Comparison of ENCODE assay signal across 9 mouse cellular contexts in the genomic region with DNA sequence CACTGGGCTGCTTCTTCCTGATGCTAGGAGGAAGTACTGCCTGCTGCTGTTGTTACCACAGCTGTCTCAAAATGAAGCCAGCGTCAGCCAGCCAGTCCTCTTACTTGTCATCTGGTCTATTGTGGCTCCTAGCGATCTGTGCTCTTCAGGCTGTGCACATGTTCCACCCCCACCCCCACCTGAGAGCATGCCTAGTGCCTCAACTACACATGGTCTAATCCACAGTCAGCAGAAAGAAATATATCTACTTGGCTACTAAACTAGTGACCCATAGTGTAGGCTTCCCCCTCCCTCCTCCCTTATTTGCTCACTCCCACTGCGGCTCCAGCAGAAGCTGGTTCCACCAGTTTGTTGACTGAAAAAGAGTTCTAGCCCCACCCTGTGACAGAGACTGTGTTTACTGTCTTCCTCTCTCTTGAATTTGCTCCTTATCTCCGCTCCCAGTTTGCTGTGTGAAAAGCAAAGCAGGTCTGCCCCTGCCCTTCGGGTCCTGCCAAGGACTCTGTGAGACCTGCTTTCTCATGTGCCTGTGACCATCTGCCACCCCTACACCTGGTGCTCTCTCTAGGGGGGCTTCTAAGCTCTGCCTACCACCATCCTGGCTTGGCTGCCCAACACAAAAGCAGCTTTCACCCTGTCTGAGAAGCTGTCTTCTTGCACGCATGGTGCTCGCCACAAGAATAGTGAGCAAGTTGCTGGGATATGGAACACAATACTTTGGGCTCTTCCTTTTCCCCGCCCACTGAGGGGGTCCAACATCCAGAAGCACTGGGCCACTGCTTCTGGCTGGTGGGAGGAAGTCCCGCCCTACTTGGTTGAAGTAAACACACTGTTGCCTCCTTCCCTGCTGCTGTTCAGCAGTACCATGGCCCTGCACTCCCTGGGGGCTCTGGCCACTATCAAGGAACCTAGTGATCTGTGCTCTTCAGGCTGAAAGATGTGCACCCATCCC. TPM values are rescaled to one million over a fixed set of nuclear protein-coding genes. Genes with fewer than 3 reads are reported as not detected.
DNase-seq lines count a peak whose midpoint lies in the region; ATAC-seq lines count a peak whose summit lies in the region.
"Had no signal": no experiment of that assay in that cellular context is flagged by ENCODE, and none has a peak within 500 bp of the region (broad histone marks: within the 10 kb centered on the region; RNA-seq: fewer than 3 reads in every experiment).

No protein-coding gene starts in this region.

- no peak for DNase-seq in kidney, adult 18-20 months
- peak; percentile 80 for DNase-seq in cerebellum, adult 11-12 months
- no peak for DNase-seq in layer of hippocampus, postnatal 25 days (ENCODE audit: extremely low spot score in 1 of 2, low spot score in 1 of 2)
- no peak for DNase-seq in spleen, postnatal 4 days (ENCODE audit: low spot score in 2 of 2)

- peak; percentile 83 for ATAC-seq in kidney, embryonic 15.5 days (replicated peaks; ENCODE audit: low FRiP score)
- ATAC-seq in hindbrain, embryonic 12.5 days (ENCODE audit: low FRiP score) = peak; percentile 46
- 0 out of 2 replicates have a peak, but pooled peaks have one; percentile 48 for ATAC-seq in midbrain, embryonic 15.5 days (replicated peaks)
- no peak for ATAC-seq in erythroid progenitor cell, adult 5-6 weeks (replicated peaks; ENCODE audit: low FRiP score, poor library complexity, severe bottlenecking)

- H3K4me1 ChIP-seq in kidney, embryonic 15.5 days = no peaks in the 10 kb centered on the region
- no peaks in the 10 kb centered on the region for H3K4me1 ChIP-seq in hindbrain, embryonic 12.5 days
- H3K4me1 ChIP-seq in midbrain, embryonic 15.5 days = no peaks in the 10 kb centered on the region

- H3K27me3 ChIP-seq in kidney, embryonic 15.5 days = no peaks in the 10 kb centered on the region
- no peaks in the 10 kb centered on the region for H3K27me3 ChIP-seq in hindbrain, embryonic 12.5 days
- H3K27me3 ChIP-seq in midbrain, embryonic 15.5 days (replicated peaks) = no peaks in the 10 kb centered on the region

- H3K36me3 ChIP-seq in kidney, embryonic 15.5 days = no peaks in the 10 kb centered on the region
- H3K36me3 ChIP-seq in hindbrain, embryonic 12.5 days = no peaks in the 10 kb centered on the region
- H3K36me3 ChIP-seq in midbrain, embryonic 15.5 days (replicated peaks) = no peaks in the 10 kb centered on the region

- H3K9ac ChIP-seq in kidney, embryonic 15.5 days = no peak overlapping the region
- H3K9ac ChIP-seq in hindbrain, embryonic 12.5 days = no peak overlapping the region
- H3K9ac ChIP-seq in midbrain, embryonic 15.5 days = no peak overlapping the region

- peak overlapping the region; percentile 43 for H3K4me2 ChIP-seq in kidney, embryonic 15.5 days
- peak overlapping the region; percentile 38 for H3K4me2 ChIP-seq in hindbrain, embryonic 12.5 days (replicated peaks)
- peak overlapping the region; percentile 25 for H3K4me2 ChIP-seq in midbrain, embryonic 15.5 days

- WGBS in kidney, embryonic 15.5 days = 55% methylated on average over 9 of the region's 9 CpGs
- WGBS in hindbrain, embryonic 12.5 days = 53% methylated on average over 9 of the region's 9 CpGs
- WGBS in midbrain, embryonic 15.5 days = 59% methylated on average over 9 of the region's 9 CpGs

- H3K27ac ChIP-seq in kidney, embryonic 15.5 days = no peak overlapping the region
- H3K27ac ChIP-seq in hindbrain, embryonic 12.5 days = 0 out of 2 replicates have a peak overlapping the region, but pooled peaks have one; percentile 30
- H3K27ac ChIP-seq in midbrain, embryonic 15.5 days = no peak overlapping the region
- H3K27ac ChIP-seq: macrophage had no signal

- peak overlapping the region; percentile 18 for H3K4me3 ChIP-seq in kidney, embryonic 15.5 days (replicated peaks)
- no peak overlapping the region for H3K4me3 ChIP-seq in hindbrain, embryonic 12.5 days
- H3K4me3 ChIP-seq in midbrain, embryonic 15.5 days = no peak overlapping the region

- no peaks in the 10 kb centered on the region for H3K9me3 ChIP-seq in kidney, embryonic 15.5 days (replicated peaks)
- no peaks in the 10 kb centered on the region for H3K9me3 ChIP-seq in hindbrain, embryonic 12.5 days (replicated peaks)
- H3K9me3 ChIP-seq in midbrain, embryonic 15.5 days = no peaks in the 10 kb centered on the region

RNA-seq across cellular contexts. Expression of a gene that starts 14.0 kb away (rescaled TPM):
- polyA plus RNA-seq in kidney, embryonic 15.5 days (2015; fragmentation: Nextera tagmentation; extraction: Ambion mirVana) = 0.87 and 1.8 TPM in 2 replicates
- polyA plus RNA-seq in hindbrain, embryonic 12.5 days (2016; fragmentation: Nextera tagmentation; extraction: Ambion mirVana) = 1.1 and 2.6 TPM in 2 replicates
- polyA plus RNA-seq in midbrain, embryonic 15.5 days (2015; fragmentation: Nextera tagmentation; extraction: Ambion mirVana) = 4.9 and 5.1 TPM in 2 replicates
- total RNA-seq in layer of hippocampus, postnatal 25 days (2021) = 1 to 10 TPM; 2.2 to 2.8 TPM
- total RNA-seq in erythroid progenitor cell, adult 5-6 weeks (2015; ENCODE audit: low replicate concordance) = not detected in 2 replicates
- not detected in 2 replicates for total RNA-seq in erythroid progenitor cell, adult 5-6 weeks (2017; ENCODE audit: low replicate concordance)
- polyA plus RNA-seq: macrophage had no signal
